9 mouse cellular contexts compared by ENCODE assay signal in genomic region chr15:62092671-62093185, GRCm38 (mm10).
DNase-seq lines count a peak whose midpoint lies in the region; ATAC-seq and TF ChIP-seq lines count a peak whose summit lies in the region.
"Had no signal": no experiment of that assay in that cellular context is flagged by ENCODE, and none has a peak within 500 bp of the region (broad histone marks: within the 10 kb centered on the region; RNA-seq: fewer than 3 reads in every experiment).

No protein-coding gene starts in this region.

- no peak overlapping the region for H3K9ac ChIP-seq in heart, embryonic 15.5 days
- no peak overlapping the region for H3K9ac ChIP-seq in forebrain, embryonic 14.5 days (ENCODE audit: low read length)
- no peak overlapping the region for H3K9ac ChIP-seq in liver, embryonic 11.5 days (ENCODE audit: low read depth, low read length)

- 9% methylated on average over 5 of the region's 5 CpGs for WGBS in heart, embryonic 15.5 days
- 14% methylated on average over 5 of the region's 5 CpGs for WGBS in forebrain, embryonic 14.5 days
- WGBS in liver, embryonic 11.5 days = 21% methylated on average over 5 of the region's 5 CpGs
- 12% methylated on average over 5 of the region's 5 CpGs for WGBS in thymus, adult 2 months

- H3K4me2 ChIP-seq in heart, embryonic 15.5 days = no peak overlapping the region
- H3K4me2 ChIP-seq in forebrain, embryonic 14.5 days (ENCODE audit: low read length) = no peak overlapping the region
- no peak overlapping the region for H3K4me2 ChIP-seq in liver, embryonic 11.5 days

- intact Hi-C loops in heart, postnatal 36 days (cut with DNase I) = no loop called here

- H3K27ac ChIP-seq in heart, embryonic 15.5 days = no peak overlapping the region
- no peak overlapping the region for H3K27ac ChIP-seq in forebrain, embryonic 14.5 days (ENCODE audit: low read depth, low read length)
- no peak overlapping the region for H3K27ac ChIP-seq in liver, embryonic 11.5 days (ENCODE audit: low read depth, low read length)
- peak overlapping the region; percentile 28; the same call in 1 of the 2 replicates for H3K27ac ChIP-seq in thymus, adult 2 months (ENCODE audit: control insufficient read depth, insufficient read depth, low read length)

- H3K4me1 ChIP-seq in heart, embryonic 15.5 days (replicated peaks) = peaks cover 8% of the 10 kb centered on the region
- no peaks in the 10 kb centered on the region for H3K4me1 ChIP-seq in forebrain, embryonic 14.5 days (ENCODE audit: control insufficient read depth, insufficient read depth, low read length)
- H3K4me1 ChIP-seq in liver, embryonic 11.5 days (replicated peaks; ENCODE audit: control insufficient read depth, insufficient read depth, low read length) = peaks cover 21% of the 10 kb centered on the region
- H3K4me1 ChIP-seq in thymus, adult 2 months (replicated peaks; ENCODE audit: control insufficient read depth, insufficient read depth, low read length) = peaks cover 16% of the 10 kb centered on the region

- H3K36me3 ChIP-seq in heart, embryonic 15.5 days = no peaks in the 10 kb centered on the region
- no peaks in the 10 kb centered on the region for H3K36me3 ChIP-seq in forebrain, embryonic 14.5 days (ENCODE audit: control insufficient read depth, insufficient read depth, low read length)
- H3K36me3 ChIP-seq in liver, embryonic 11.5 days (ENCODE audit: control insufficient read depth, insufficient read depth, low read length) = no peaks in the 10 kb centered on the region
- H3K36me3 ChIP-seq in thymus, adult 2 months (ENCODE audit: control insufficient read depth, insufficient read depth, low read length) = no peaks in the 10 kb centered on the region

- DNase-seq in heart, postnatal 36 days = no peak
- DNase-seq in ES-CJ7 (ENCODE audit: low read depth, low spot score) = peak; percentile 99
- no peak for DNase-seq in forebrain, embryonic 14.5 days (ENCODE audit: low spot score)
- no peak for DNase-seq in liver, embryonic 11.5 days (ENCODE audit: low spot score)
- peak; percentile 68 for DNase-seq in thymus, adult 2 months
- no peak for DNase-seq in adipocyte (ENCODE audit: low spot score)
- DNase-seq in cerebellum, adult 8-10 months = no peak

- no peak for TF ChIP-seq CTCF in thymus, adult 2 months (IDR thresholded peaks at IDR 0.05; ENCODE audit: borderline replicate concordance, control insufficient read depth, extremely low read depth, insufficient read depth, low read length, poor library complexity)

- no peak overlapping the region for H3K4me3 ChIP-seq in heart, embryonic 15.5 days
- H3K4me3 ChIP-seq in forebrain, embryonic 14.5 days (ENCODE audit: low read depth, low read length) = no peak overlapping the region
- no peak overlapping the region for H3K4me3 ChIP-seq in liver, embryonic 11.5 days (ENCODE audit: low read depth, low read length)
- no peak overlapping the region for H3K4me3 ChIP-seq in thymus, adult 2 months (ENCODE audit: control insufficient read depth, insufficient read depth, low read length)

- peak; percentile 53 for ATAC-seq in heart, embryonic 15.5 days (replicated peaks; ENCODE audit: insufficient number of reproducible peaks, insufficient read depth, low FRiP score, low read depth)
- ATAC-seq in forebrain, embryonic 14.5 days = peak; percentile 37
- 0 out of 2 replicates have a peak, but pooled peaks have one; percentile 24 for ATAC-seq in liver, embryonic 11.5 days (replicated peaks; ENCODE audit: low FRiP score)
- ATAC-seq: Patski had no signal

- no peak for TF ChIP-seq POLR2A in thymus, adult 2 months (IDR thresholded peaks at IDR 0.05; ENCODE audit: control insufficient read depth, extremely low read depth, insufficient read depth, low read length, poor library complexity)

- no peaks in the 10 kb centered on the region for H3K27me3 ChIP-seq in heart, embryonic 15.5 days
- no peaks in the 10 kb centered on the region for H3K27me3 ChIP-seq in forebrain, embryonic 14.5 days (replicated peaks; ENCODE audit: control insufficient read depth, insufficient read depth, low read length)
- no peaks in the 10 kb centered on the region for H3K27me3 ChIP-seq in liver, embryonic 11.5 days (replicated peaks; ENCODE audit: control insufficient read depth, insufficient read depth, low read length)
- H3K27me3 ChIP-seq in thymus, adult 2 months (ENCODE audit: control insufficient read depth, insufficient read depth, low read length) = no peaks in the 10 kb centered on the region
- H3K27me3 ChIP-seq: Patski had no signal

- no peaks in the 10 kb centered on the region for H3K9me3 ChIP-seq in heart, embryonic 15.5 days (replicated peaks)
- H3K9me3 ChIP-seq in forebrain, embryonic 14.5 days (replicated peaks; ENCODE audit: control insufficient read depth, low read length) = no peaks in the 10 kb centered on the region
- H3K9me3 ChIP-seq in liver, embryonic 11.5 days (ENCODE audit: control insufficient read depth, low read length) = no peaks in the 10 kb centered on the region

Comparison
In these comparisons a context has a peak if more than half of its experiments do, and no peak if none do; other contexts are left out.
1. DNase-seq: peak in ES-CJ7 (single experiment) and thymus, adult 2 months (single experiment); none in heart, postnatal 36 days (0 of 2), forebrain, embryonic 14.5 days (single experiment), liver, embryonic 11.5 days (single experiment), adipocyte (single experiment) and cerebellum, adult 8-10 months (single experiment).
2. Peak in every context shown above with its lines, with median percentiles within 50 percentile points of each other: ATAC-seq.